Mouse (Mus musculus): ENCODE measurements around the gene Zfp385c. TPM values are rescaled to one million over a fixed set of nuclear protein-coding genes. Genes with fewer than 3 reads are reported as not detected.

Zfp385c gene
- polyA plus RNA-seq, 1 experiment from 2014 or later = not detected

- Histone ChIP-seq H3K4me3 (ENCODE audit: low read depth, low read length) (peak overlapping the region; percentile 52), H3K36me3 (ENCODE audit: control insufficient read depth, insufficient read depth) (peaks cover 32% of the 10 kb centered on the region), H3K9ac (ENCODE audit: low read depth, low read length) (peak overlapping the region; percentile 58; the same call in 1 of the 2 replicates), H3K4me1 (ENCODE audit: control insufficient read depth, low read depth, low read length) (peaks cover 39% of the 10 kb centered on the region), H3K4me2 (ENCODE audit: low read depth, low read length) (peak overlapping the region; percentile 87), H3K27me3 (ENCODE audit: control insufficient read depth, insufficient read depth, low read depth, low read length) (no peaks in the 10 kb centered on the region), H3K27ac (ENCODE audit: low read length) (peak overlapping the region; percentile 85), H3K9me3 (replicated peaks; ENCODE audit: control insufficient read depth, low read length) (no peaks in the 10 kb centered on the region)
- no peak for ATAC-seq (ENCODE audit: low read depth)
- 52% methylated on average over 4 of the region's 4 CpGs for WGBS (ENCODE audit: insufficient replicate concordance)
These were observed 20.9 kb upstream of the Zfp385c start for GRCm38 (mm10) chr11:100713174-100713573.

- ATAC-seq (ENCODE audit: low read depth) = peak; percentile 70
- H3K4me1 ChIP-seq (ENCODE audit: control insufficient read depth, low read depth, low read length) = peaks cover 39% of the 10 kb centered on the region
These were observed 19.7 kb upstream of the Zfp385c start, which contains the start of gene Kat2a for GRCm38 (mm10) chr11:100711783-100712615. Gene Kat2a, minus strand, starts transcription at chr11:100712465.

GRCm38 (mm10) chr11:100710977-100711376, 18.7 kb upstream of the Zfp385c start:
- Histone ChIP-seq H3K9me3 (replicated peaks; ENCODE audit: control insufficient read depth, low read length) (no peaks in the 10 kb centered on the region), H3K27ac (ENCODE audit: low read length) (no peak overlapping the region), H3K4me2 (ENCODE audit: low read depth, low read length) (no peak overlapping the region), H3K27me3 (ENCODE audit: control insufficient read depth, insufficient read depth, low read depth, low read length) (no peaks in the 10 kb centered on the region), H3K4me1 (ENCODE audit: control insufficient read depth, low read depth, low read length) (peaks cover 39% of the 10 kb centered on the region), H3K9ac (ENCODE audit: low read depth, low read length) (no peak overlapping the region), H3K4me3 (ENCODE audit: low read depth, low read length) (no peak overlapping the region), H3K36me3 (ENCODE audit: control insufficient read depth, insufficient read depth) (peaks cover 11% of the 10 kb centered on the region)
- WGBS (ENCODE audit: insufficient replicate concordance) = 76% methylated on average over 4 of the region's 4 CpGs
- no peak for ATAC-seq (ENCODE audit: low read depth)

More at GRCm38 (mm10) chr11:100711783-100712615, 19.7 kb upstream of the Zfp385c start, which contains the start of gene Kat2a:
- Histone ChIP-seq H3K27ac (ENCODE audit: low read length) (peak within 1 kb of the TSS; percentile 85), H3K9me3 (replicated peaks; ENCODE audit: control insufficient read depth, low read length) (no peaks in the 10 kb centered on the region), H3K27me3 (ENCODE audit: control insufficient read depth, insufficient read depth, low read depth, low read length) (no peaks in the 10 kb centered on the region), H3K9ac (ENCODE audit: low read depth, low read length) (peak within 1 kb of the TSS; percentile 79), H3K36me3 (ENCODE audit: control insufficient read depth, insufficient read depth) (peaks cover 21% of the 10 kb centered on the region), H3K4me2 (ENCODE audit: low read depth, low read length) (peak within 1 kb of the TSS; percentile 93), H3K4me3 (ENCODE audit: low read depth, low read length) (peak within 1 kb of the TSS; percentile 81)
- WGBS (ENCODE audit: insufficient replicate concordance) = 2% methylated on average over 48 of the region's 48 CpGs

GRCm38 (mm10) chr11:100710528-100710927, 18.3 kb upstream of the Zfp385c start:
- Histone ChIP-seq H3K4me1 (ENCODE audit: control insufficient read depth, low read depth, low read length) (peaks cover 39% of the 10 kb centered on the region), H3K4me3 (ENCODE audit: low read depth, low read length) (no peak overlapping the region), H3K9ac (ENCODE audit: low read depth, low read length) (no peak overlapping the region), H3K27ac (ENCODE audit: low read length) (no peak overlapping the region), H3K36me3 (ENCODE audit: control insufficient read depth, insufficient read depth) (peaks cover 7% of the 10 kb centered on the region), H3K4me2 (ENCODE audit: low read depth, low read length) (no peak overlapping the region), H3K27me3 (ENCODE audit: control insufficient read depth, insufficient read depth, low read depth, low read length) (no peaks in the 10 kb centered on the region), H3K9me3 (replicated peaks; ENCODE audit: control insufficient read depth, low read length) (no peaks in the 10 kb centered on the region)
- WGBS (ENCODE audit: insufficient replicate concordance) = 90% methylated on average over 15 of the region's 15 CpGs
- ATAC-seq (ENCODE audit: low read depth) = no peak

- H3K36me3 ChIP-seq (ENCODE audit: control insufficient read depth, insufficient read depth) = peaks cover 2% of the 10 kb centered on the region; the same call in 1 of the 2 replicates
These were observed 17.1 kb upstream of the Zfp385c start for GRCm38 (mm10) chr11:100709201-100709810.

GRCm38 (mm10) chr11:100705095-100705747, 13.0 kb upstream of the Zfp385c start:
- ATAC-seq (ENCODE audit: low read depth) = no peak
- Histone ChIP-seq H3K4me1 (ENCODE audit: control insufficient read depth, low read depth, low read length) (peaks cover 26% of the 10 kb centered on the region), H3K4me3 (ENCODE audit: low read depth, low read length) (no peak overlapping the region), H3K9me3 (replicated peaks; ENCODE audit: control insufficient read depth, low read length) (no peaks in the 10 kb centered on the region), H3K36me3 (ENCODE audit: control insufficient read depth, insufficient read depth) (peaks cover 2% of the 10 kb centered on the region; the same call in 1 of the 2 replicates), H3K4me2 (ENCODE audit: low read depth, low read length) (no peak overlapping the region), H3K27ac (ENCODE audit: low read length) (no peak overlapping the region), H3K27me3 (ENCODE audit: control insufficient read depth, insufficient read depth, low read depth, low read length) (no peaks in the 10 kb centered on the region), H3K9ac (ENCODE audit: low read depth, low read length) (no peak overlapping the region)
- 87% methylated on average over 23 of the region's 23 CpGs for WGBS (ENCODE audit: insufficient replicate concordance)

More at GRCm38 (mm10) chr11:100709201-100709810, 17.1 kb upstream of the Zfp385c start:
- 81% methylated on average over 9 of the region's 9 CpGs for WGBS (ENCODE audit: insufficient replicate concordance)
- no peak overlapping the region for H3K9ac ChIP-seq (ENCODE audit: low read depth, low read length)
- H3K27me3 ChIP-seq (ENCODE audit: control insufficient read depth, insufficient read depth, low read depth, low read length) = no peaks in the 10 kb centered on the region
- H3K27ac ChIP-seq (ENCODE audit: low read length) = no peak overlapping the region
- H3K4me2 ChIP-seq (ENCODE audit: low read depth, low read length) = no peak overlapping the region
- H3K9me3 ChIP-seq (replicated peaks; ENCODE audit: control insufficient read depth, low read length) = no peaks in the 10 kb centered on the region
- peaks cover 32% of the 10 kb centered on the region for H3K4me1 ChIP-seq (ENCODE audit: control insufficient read depth, low read depth, low read length)
- H3K4me3 ChIP-seq (ENCODE audit: low read depth, low read length) = no peak overlapping the region
- no peak for ATAC-seq (ENCODE audit: low read depth)

GRCm38 (mm10) chr11:100703851-100704531, 11.7 kb upstream of the Zfp385c start, which contains the start of gene Dhx58:
Gene Dhx58, minus strand, starts transcription at chr11:100704271.
- Histone ChIP-seq H3K9ac (ENCODE audit: low read depth, low read length) (no peak within 1 kb of the TSS), H3K4me2 (ENCODE audit: low read depth, low read length) (peak within 1 kb of the TSS; percentile 61), H3K36me3 (ENCODE audit: control insufficient read depth, insufficient read depth) (peaks cover 2% of the 10 kb centered on the region; the same call in 1 of the 2 replicates), H3K9me3 (replicated peaks; ENCODE audit: control insufficient read depth, low read length) (no peaks in the 10 kb centered on the region), H3K4me1 (ENCODE audit: control insufficient read depth, low read depth, low read length) (peaks cover 26% of the 10 kb centered on the region), H3K27ac (ENCODE audit: low read length) (no peak within 1 kb of the TSS), H3K27me3 (ENCODE audit: control insufficient read depth, insufficient read depth, low read depth, low read length) (no peaks in the 10 kb centered on the region), H3K4me3 (ENCODE audit: low read depth, low read length) (peak within 1 kb of the TSS; percentile 34)
- WGBS (ENCODE audit: insufficient replicate concordance) = 43% methylated on average over 7 of the region's 7 CpGs
- ATAC-seq (ENCODE audit: low read depth) = no peak; the same call in 1 of the 2 replicates

- no peak for ATAC-seq (ENCODE audit: low read depth)
- no peak overlapping the region for H3K27ac ChIP-seq (ENCODE audit: low read length)
- no peak overlapping the region for H3K4me3 ChIP-seq (ENCODE audit: low read depth, low read length)
- no peaks in the 10 kb centered on the region for H3K9me3 ChIP-seq (replicated peaks; ENCODE audit: control insufficient read depth, low read length)
- 58% methylated on average over 11 of the region's 11 CpGs for WGBS (ENCODE audit: insufficient replicate concordance)
- H3K4me1 ChIP-seq (ENCODE audit: control insufficient read depth, low read depth, low read length) = peaks cover 26% of the 10 kb centered on the region
- no peaks in the 10 kb centered on the region for H3K27me3 ChIP-seq (ENCODE audit: control insufficient read depth, insufficient read depth, low read depth, low read length)
- H3K36me3 ChIP-seq (ENCODE audit: control insufficient read depth, insufficient read depth) = peaks cover 2% of the 10 kb centered on the region; the same call in 1 of the 2 replicates
- H3K4me2 ChIP-seq (ENCODE audit: low read depth, low read length) = peak overlapping the region; percentile 61
- no peak overlapping the region for H3K9ac ChIP-seq (ENCODE audit: low read depth, low read length)
These were observed 11.1 kb upstream of the Zfp385c start for GRCm38 (mm10) chr11:100703366-100703765.

Data from liver, embryonic 16.5 days (tissue).